Mouse (Mus musculus) cortical plate, adult 2 months (tissue): ENCODE results near the gene Mrps24. TPM values are rescaled to one million over a fixed set of nuclear protein-coding genes. Genes with fewer than 3 reads are reported as not detected.

Source experiments
- H3K27ac ChIP-seq: fragments of 200-500 bp; 2 replicates; pipeline ENCODE4 v1.5.1; 2012; ENCODE audit warnings: low read length, control low read depth, inconsistent platforms; ENCODE audit not compliant: insufficient read depth
- H3K4me1 ChIP-seq: fragments of 200-500 bp; 2 replicates; pipeline ENCODE4 v1.6.1; 2011; ENCODE audit warnings: low read length; ENCODE audit not compliant: control insufficient read depth, insufficient read depth
- H3K4me3 ChIP-seq: fragments of 200-500 bp; 2 replicates; pipeline ENCODE4 v1.5.1; 2011; ENCODE audit warnings: mild to moderate bottlenecking, low read length, control low read depth; ENCODE audit not compliant: insufficient read depth
- CTCF ChIP-seq: fragments of 200-500 bp; IDR thresholded peaks from 2 replicates; pipeline ENCODE4 v1.5.1; 2011; ENCODE audit warnings: mild to moderate bottlenecking, control low read depth, low read length; ENCODE audit not compliant: insufficient read depth; ENCODE audit errors: extremely low read depth
- POLR2A ChIP-seq: fragments of 200-500 bp; IDR thresholded peaks from 2 replicates; pipeline ENCODE4 v1.6.1; 2011; ENCODE audit warnings: mild to moderate bottlenecking, low read length, control low read depth; ENCODE audit not compliant: insufficient read depth; ENCODE audit errors: extremely low read depth
- polyA plus RNA-seq: library from polyadenylated mRNA; depleted of rRNA; stranded (reverse); fragments of >200 nt; gene quantifications from 2 replicates; pipeline ENCODE4 v1.2.3, GENCODE M21; 2012

Mrps24 gene
- polyA plus RNA-seq, 1 experiment, result 109 TPM

GRCm38 (mm10) chr11:5707530-5708353, 7.7 kb downstream of the Mrps24 start:
- no peak for TF ChIP-seq CTCF
- peak; percentile 63; the same call in 1 of the 2 replicates for TF ChIP-seq POLR2A
- peak overlapping the region; percentile 85 for H3K4me3 ChIP-seq
- H3K4me1 ChIP-seq, result no peaks in the 10 kb centered on the region
- H3K27ac ChIP-seq, result no peak overlapping the region

GRCm38 (mm10) chr11:5706874-5707529, 8.5 kb downstream of the Mrps24 start:
- no peak for TF ChIP-seq CTCF
- no peak for TF ChIP-seq POLR2A
- Histone ChIP-seq H3K4me1 (no peaks in the 10 kb centered on the region), H3K27ac (no peak overlapping the region), H3K4me3 (peak overlapping the region; percentile 85)

- TF ChIP-seq POLR2A (no peak), CTCF (no peak)
- no peaks in the 10 kb centered on the region for H3K4me1 ChIP-seq
- no peak overlapping the region for H3K27ac ChIP-seq
- peak overlapping the region; percentile 85 for H3K4me3 ChIP-seq
These were observed 9.5 kb downstream of the Mrps24 start for GRCm38 (mm10) chr11:5705972-5706371.

- Histone ChIP-seq H3K4me1 (no peaks in the 10 kb centered on the region), H3K4me3 (no peak overlapping the region), H3K27ac (no peak overlapping the region)
- TF ChIP-seq CTCF (no peak), POLR2A (no peak)
These were observed 12.1 kb downstream of the Mrps24 start for GRCm38 (mm10) chr11:5703341-5703740.

- Histone ChIP-seq H3K27ac (no peak overlapping the region), H3K4me1 (no peaks in the 10 kb centered on the region), H3K4me3 (no peak overlapping the region)
- TF ChIP-seq CTCF (no peak), POLR2A (no peak)
These were observed 12.5 kb downstream of the Mrps24 start for GRCm38 (mm10) chr11:5702957-5703332.

GRCm38 (mm10) chr11:5702271-5702956, 13.1 kb downstream of the Mrps24 start:
- TF ChIP-seq CTCF (no peak), POLR2A (no peak)

GRCm38 (mm10) chr11:5701821-5702220, 13.7 kb downstream of the Mrps24 start:
- Histone ChIP-seq H3K4me3 (no peak overlapping the region), H3K27ac (no peak overlapping the region), H3K4me1 (no peaks in the 10 kb centered on the region)
- TF ChIP-seq POLR2A, result no peak
- TF ChIP-seq CTCF, result no peak

More at GRCm38 (mm10) chr11:5702271-5702956, 13.1 kb downstream of the Mrps24 start:
- Histone ChIP-seq H3K4me1 (no peaks in the 10 kb centered on the region), H3K4me3 (no peak overlapping the region), H3K27ac (no peak overlapping the region)

GRCm38 (mm10) chr11:5701300-5701699, 14.2 kb downstream of the Mrps24 start:
- H3K27ac ChIP-seq, result no peak overlapping the region
- no peak overlapping the region for H3K4me3 ChIP-seq
- H3K4me1 ChIP-seq, result no peaks in the 10 kb centered on the region
- TF ChIP-seq POLR2A, result no peak

- H3K4me1 ChIP-seq, result no peaks in the 10 kb centered on the region
- TF ChIP-seq POLR2A (no peak), CTCF (no peak)
- no peak overlapping the region for H3K4me3 ChIP-seq
- H3K27ac ChIP-seq, result no peak overlapping the region
These were observed 14.7 kb downstream of the Mrps24 start for GRCm38 (mm10) chr11:5700808-5701207.

- H3K4me1 ChIP-seq, result no peaks in the 10 kb centered on the region
- no peak for TF ChIP-seq POLR2A
- TF ChIP-seq CTCF, result peak; percentile 71
- no peak overlapping the region for H3K4me3 ChIP-seq
- no peak overlapping the region for H3K27ac ChIP-seq
These were observed 23.7 kb downstream of the Mrps24 start for GRCm38 (mm10) chr11:5691775-5692174.
